Mouse (Mus musculus): ENCODE data around the gene Gm4450. TPM values are rescaled to one million over a fixed set of nuclear protein-coding genes. Genes with fewer than 3 reads are reported as not detected.
"Not testable (repeated sequence)": the region's sequence is repeated elsewhere in the genome, so short reads cannot be mapped to it uniquely, and the experiment has no call there.

Gene Gm4450
- not detected in 2 replicates for polyA plus RNA-seq (2015; fragmentation: Nextera tagmentation; extraction: Ambion mirVana)

DNA sequence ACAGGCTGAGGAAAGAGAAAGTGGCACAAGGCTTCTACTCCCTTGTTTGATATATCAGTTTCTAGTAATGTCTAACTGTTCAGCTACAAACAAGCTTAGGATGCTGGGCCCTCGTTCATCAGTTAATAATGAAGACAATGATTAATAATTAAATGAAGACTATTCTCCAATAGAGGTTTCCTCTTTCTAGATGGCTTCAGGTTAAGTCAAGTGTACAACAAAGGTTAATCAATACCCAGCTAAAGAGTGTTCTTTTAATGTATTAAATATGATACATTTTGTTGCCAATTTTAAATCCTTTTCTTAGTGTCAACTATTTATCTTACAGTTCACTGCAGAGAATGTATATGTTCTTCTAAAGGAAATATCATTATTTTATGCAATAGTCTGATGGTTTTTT, at the start of gene Gm4450:
Gm4450 (minus strand) TSS at position 101 of the 400 bp plus-strand sequence.
- ATAC-seq (ENCODE audit: borderline replicate concordance, extremely low read depth, low FRiP score, low TSS enrichment); H3K9ac ChIP-seq; H3K4me1 ChIP-seq; H3K4me2 ChIP-seq; H3K27ac ChIP-seq; H3K27me3 ChIP-seq; H3K9me3 ChIP-seq; H3K4me3 ChIP-seq; H3K36me3 ChIP-seq: not testable (repeated sequence)
- no CpG with 5 or more reads among the region's 1 CpGs for WGBS

GRCm38 (mm10) chr3:98497401-98497800, 40.5 kb upstream of the Gm4450 start:
- H3K4me1 ChIP-seq; H3K4me2 ChIP-seq; H3K9ac ChIP-seq; H3K27ac ChIP-seq; ATAC-seq (ENCODE audit: borderline replicate concordance, extremely low read depth, low FRiP score, low TSS enrichment); H3K36me3 ChIP-seq; H3K27me3 ChIP-seq; H3K9me3 ChIP-seq; H3K4me3 ChIP-seq: not testable (repeated sequence)

GRCm38 (mm10) chr3:98496762-98497161, 39.8 kb upstream of the Gm4450 start:
- ATAC-seq (ENCODE audit: borderline replicate concordance, extremely low read depth, low FRiP score, low TSS enrichment); H3K4me1 ChIP-seq; H3K36me3 ChIP-seq; H3K9me3 ChIP-seq; H3K27me3 ChIP-seq; H3K4me2 ChIP-seq; H3K9ac ChIP-seq; H3K4me3 ChIP-seq; H3K27ac ChIP-seq: not testable (repeated sequence)
- WGBS: no CpG with 5 or more reads among the region's 2 CpGs

DNA sequence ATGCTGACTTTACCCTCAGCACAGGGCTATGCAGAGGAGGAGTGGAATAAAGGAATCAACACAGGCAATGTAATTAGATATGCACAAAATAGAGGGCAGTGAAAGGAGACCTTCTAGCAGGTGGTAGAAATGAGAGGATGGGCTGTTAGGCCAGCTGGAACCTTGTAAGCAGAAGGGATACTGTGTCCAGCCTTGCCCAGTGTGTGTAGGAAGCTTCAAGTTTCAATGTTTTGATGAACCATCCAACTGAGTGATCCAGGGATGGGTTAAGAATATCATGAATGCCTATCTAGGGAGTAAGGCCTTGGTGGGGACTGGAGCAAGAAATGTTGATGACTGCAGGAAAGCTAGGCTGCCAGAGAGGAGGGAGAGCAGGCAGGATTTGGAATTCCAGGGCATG, 38.1 kb upstream of the Gm4450 start:
- not testable (repeated sequence) for H3K36me3 ChIP-seq; H3K4me2 ChIP-seq; H3K9ac ChIP-seq; H3K27me3 ChIP-seq; ATAC-seq (ENCODE audit: borderline replicate concordance, extremely low read depth, low FRiP score, low TSS enrichment); H3K27ac ChIP-seq; H3K4me3 ChIP-seq; H3K9me3 ChIP-seq; H3K4me1 ChIP-seq

DNA sequence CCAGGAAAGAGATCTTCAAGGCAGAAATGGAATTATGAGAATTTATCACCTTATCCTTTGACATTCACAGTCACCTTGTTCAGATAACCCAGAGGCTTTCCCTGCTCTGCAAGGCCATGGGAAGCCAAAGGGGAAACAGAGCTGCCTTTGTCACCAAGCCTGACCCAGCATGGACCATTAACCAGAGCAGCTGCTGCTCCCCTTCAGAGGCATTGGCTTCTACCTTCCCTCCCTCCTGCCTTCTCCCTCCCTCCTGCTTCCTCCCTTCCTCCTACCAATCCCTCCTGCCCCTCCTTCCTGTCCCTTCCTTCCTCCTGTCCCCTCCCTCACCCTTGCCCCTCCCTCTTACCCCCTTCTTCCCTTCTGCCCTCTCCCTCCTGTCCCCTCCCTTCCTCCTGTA, 37.3 kb upstream of the Gm4450 start:
- H3K4me3 ChIP-seq; H3K9ac ChIP-seq; H3K36me3 ChIP-seq; H3K4me1 ChIP-seq; H3K27me3 ChIP-seq; ATAC-seq (ENCODE audit: borderline replicate concordance, extremely low read depth, low FRiP score, low TSS enrichment); H3K27ac ChIP-seq; H3K9me3 ChIP-seq; H3K4me2 ChIP-seq: not testable (repeated sequence)

- not testable (repeated sequence) for H3K36me3 ChIP-seq; H3K4me1 ChIP-seq; H3K27me3 ChIP-seq; H3K4me2 ChIP-seq; H3K9me3 ChIP-seq; ATAC-seq (ENCODE audit: borderline replicate concordance, extremely low read depth, low FRiP score, low TSS enrichment); H3K9ac ChIP-seq; H3K27ac ChIP-seq; H3K4me3 ChIP-seq
Measured at GRCm38 (mm10) chr3:98471499-98471898, 14.6 kb upstream of the Gm4450 start.

DNA sequence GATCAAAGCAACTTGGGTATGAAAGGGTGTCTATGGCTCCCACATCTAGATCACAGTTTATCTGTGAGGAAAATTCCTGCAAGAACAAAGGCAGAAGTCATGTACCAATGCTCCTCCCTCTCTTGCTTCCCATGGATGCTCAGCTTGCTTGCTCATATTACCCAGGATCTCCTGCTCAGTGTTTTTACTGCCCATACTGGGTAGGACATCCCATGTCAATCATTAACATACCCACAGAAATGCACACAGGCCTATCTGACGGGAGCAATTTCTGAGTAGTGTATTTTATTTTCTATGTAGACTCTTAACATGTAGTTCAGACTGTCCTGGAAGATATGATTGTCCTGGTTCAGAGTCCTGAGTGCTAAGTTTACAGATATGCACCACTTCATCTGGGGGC, 14.1 kb upstream of the Gm4450 start:
- H3K9me3 ChIP-seq; H3K4me2 ChIP-seq; H3K36me3 ChIP-seq; ATAC-seq (ENCODE audit: borderline replicate concordance, extremely low read depth, low FRiP score, low TSS enrichment); H3K27me3 ChIP-seq; H3K27ac ChIP-seq; H3K9ac ChIP-seq; H3K4me3 ChIP-seq; H3K4me1 ChIP-seq: not testable (repeated sequence)
- WGBS: no CpG with 5 or more reads among the region's 1 CpGs

- not testable (repeated sequence) for H3K27ac ChIP-seq; H3K9me3 ChIP-seq; ATAC-seq (ENCODE audit: borderline replicate concordance, extremely low read depth, low FRiP score, low TSS enrichment); H3K4me3 ChIP-seq; H3K27me3 ChIP-seq; H3K4me1 ChIP-seq; H3K9ac ChIP-seq; H3K36me3 ChIP-seq; H3K4me2 ChIP-seq
- 13% methylated on average over 1 of the region's 2 CpGs for whole genome bisulfite sequencing
Measured at GRCm38 (mm10) chr3:98469323-98469722, 12.4 kb upstream of the Gm4450 start.

DNA sequence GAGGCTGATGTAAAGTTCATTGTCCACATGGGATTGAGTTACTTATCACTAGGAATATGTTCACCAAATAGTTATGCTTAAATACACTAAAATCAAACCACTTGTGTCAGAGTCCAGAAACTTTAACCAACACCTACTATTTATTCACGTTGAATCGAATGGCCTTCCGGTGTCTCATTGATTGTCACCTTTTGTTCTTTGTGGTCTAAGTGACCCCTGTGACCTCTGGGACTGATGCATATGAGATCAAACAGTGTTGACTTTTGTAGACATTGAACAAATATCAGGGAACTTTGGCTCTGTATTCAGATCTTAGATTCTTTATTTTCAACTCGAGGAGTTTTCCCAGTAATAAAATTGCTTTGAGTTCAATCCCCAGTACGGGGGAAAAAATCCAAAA, 3.1 kb downstream of the Gm4450 start:
- H3K36me3 ChIP-seq; H3K4me1 ChIP-seq; H3K27ac ChIP-seq; ATAC-seq (ENCODE audit: borderline replicate concordance, extremely low read depth, low FRiP score, low TSS enrichment); H3K9ac ChIP-seq; H3K27me3 ChIP-seq; H3K4me3 ChIP-seq; H3K4me2 ChIP-seq; H3K9me3 ChIP-seq: not testable (repeated sequence)
- WGBS: 56% methylated on average over 5 of the region's 5 CpGs

- H3K9ac ChIP-seq; H3K27ac ChIP-seq; H3K9me3 ChIP-seq; H3K36me3 ChIP-seq; H3K27me3 ChIP-seq; H3K4me1 ChIP-seq; H3K4me3 ChIP-seq; ATAC-seq (ENCODE audit: borderline replicate concordance, extremely low read depth, low FRiP score, low TSS enrichment); H3K4me2 ChIP-seq: not testable (repeated sequence)
- 80% methylated on average over 1 of the region's 1 CpGs for WGBS
Measured at GRCm38 (mm10) chr3:98443924-98444323, 13.0 kb downstream of the Gm4450 start.

GRCm38 (mm10) chr3:98443149-98443779, 13.7 kb downstream of the Gm4450 start:
- H3K4me3 ChIP-seq, H3K9me3 ChIP-seq, H3K4me1 ChIP-seq, H3K4me2 ChIP-seq, H3K27ac ChIP-seq, H3K36me3 ChIP-seq, H3K27me3 ChIP-seq, H3K9ac ChIP-seq: not testable (repeated sequence)
- 0 out of 2 replicates have a peak, but pooled peaks have one; percentile 3 for ATAC-seq (ENCODE audit: borderline replicate concordance, extremely low read depth, low FRiP score, low TSS enrichment)
- 5% methylated on average over 3 of the region's 3 CpGs for WGBS

- not testable (repeated sequence) for H3K9me3 ChIP-seq; H3K4me1 ChIP-seq; H3K4me2 ChIP-seq; H3K27me3 ChIP-seq; H3K36me3 ChIP-seq; H3K27ac ChIP-seq; ATAC-seq (ENCODE audit: borderline replicate concordance, extremely low read depth, low FRiP score, low TSS enrichment); H3K4me3 ChIP-seq; H3K9ac ChIP-seq
- whole genome bisulfite sequencing: 36% methylated on average over 3 of the region's 3 CpGs
Measured at GRCm38 (mm10) chr3:98442245-98442644, 14.7 kb downstream of the Gm4450 start.

- H3K27ac ChIP-seq: no peak overlapping the region
- no peak overlapping the region for H3K4me2 ChIP-seq
- H3K9me3 ChIP-seq: no peaks in the 10 kb centered on the region
- 67% methylated on average over 1 of the region's 1 CpGs for WGBS
- H3K4me1 ChIP-seq: no peaks in the 10 kb centered on the region
- H3K36me3 ChIP-seq: no peaks in the 10 kb centered on the region
- no peak overlapping the region for H3K4me3 ChIP-seq
- ATAC-seq (ENCODE audit: borderline replicate concordance, extremely low read depth, low FRiP score, low TSS enrichment): no peak
- no peak overlapping the region for H3K9ac ChIP-seq
- no peaks in the 10 kb centered on the region for H3K27me3 ChIP-seq
Measured at GRCm38 (mm10) chr3:98435030-98435429, 21.9 kb downstream of the Gm4450 start.

Measured in lung, embryonic 15.5 days (tissue).